Mouse (Mus musculus): ENCODE data around the gene Pafah1b3. TPM values are rescaled to one million over a fixed set of nuclear protein-coding genes. Genes with fewer than 3 reads are reported as not detected.
A peak's percentile ranks its signal among the peaks of the same experiment; 100 is the strongest.

The Pafah1b3 gene
- polyA plus RNA-seq, 3 experiments from 2014 or later: 17.5 to 37.2 (median 31.3) TPM

- no peak for ATAC-seq
These were observed 17.7 kb downstream of the Pafah1b3 start for GRCm38 (mm10) chr7:25279861-25280791.

GRCm38 (mm10) chr7:25279076-25279860 lies 18.5 kb downstream of the Pafah1b3 start:
- peak; percentile 16 for ATAC-seq

GRCm38 (mm10) chr7:25278341-25279075 lies 19.3 kb downstream of the Pafah1b3 start:
- ATAC-seq: peak; percentile 71

- no peak for ATAC-seq
These were observed 19.8 kb downstream of the Pafah1b3 start for GRCm38 (mm10) chr7:25277998-25278340.

GRCm38 (mm10) chr7:25277405-25277804 lies 20.4 kb downstream of the Pafah1b3 start:
- ATAC-seq: no peak

- no peak for ATAC-seq
These were observed 22.1 kb downstream of the Pafah1b3 start for GRCm38 (mm10) chr7:25275555-25276298.

- no peak for ATAC-seq
These were observed 22.8 kb downstream of the Pafah1b3 start for GRCm38 (mm10) chr7:25274996-25275395.

GRCm38 (mm10) chr7:25274571-25274970 lies 23.2 kb downstream of the Pafah1b3 start:
- peak; percentile 42 for ATAC-seq

GRCm38 (mm10) chr7:25273259-25274241 lies 24.2 kb downstream of the Pafah1b3 start:
- ATAC-seq: no peak

- ATAC-seq: no peak
These were observed 25.1 kb downstream of the Pafah1b3 start for GRCm38 (mm10) chr7:25272445-25273258.

- no peak for ATAC-seq
These were observed 25.9 kb downstream of the Pafah1b3 start for GRCm38 (mm10) chr7:25271651-25272444.

GRCm38 (mm10) chr7:25270652-25271633 lies 26.8 kb downstream of the Pafah1b3 start:
- no peak for ATAC-seq

- ATAC-seq: no peak
These were observed 28.1 kb downstream of the Pafah1b3 start for GRCm38 (mm10) chr7:25269545-25270271.

GRCm38 (mm10) chr7:25269029-25269428 lies 28.8 kb downstream of the Pafah1b3 start:
- ATAC-seq: no peak

GRCm38 (mm10) chr7:25268588-25268987 lies 29.2 kb downstream of the Pafah1b3 start:
- no peak for ATAC-seq

- peak; percentile 82 for ATAC-seq
These were observed 29.9 kb downstream of the Pafah1b3 start for GRCm38 (mm10) chr7:25267751-25268463.
